Mouse (Mus musculus) CH12.LX (cell line): ENCODE data around the gene Polm. TPM values are rescaled to one million over a fixed set of nuclear protein-coding genes. Genes with fewer than 3 reads are reported as not detected.
"Not testable (repeated sequence)": the region's sequence is repeated elsewhere in the genome, so short reads cannot be mapped to it uniquely, and the experiment has no call there.

Experiments used
- DNase-seq: peaks from one replicate; pipeline ENCODE4 v3.0.0-alpha.2; 2013; ENCODE audit errors: extremely low read depth
- H3K27ac ChIP-seq: 2 replicates; pipeline ENCODE4 v1.5.1; 2012; ENCODE audit warnings: low read depth, mild to moderate bottlenecking, control low read depth, moderate library complexity; ENCODE audit not compliant: insufficient read depth
- H3K27me3 ChIP-seq: replicated peaks from 2 replicates; pipeline ENCODE3; 2012; ENCODE audit warnings: inconsistent platforms
- H3K36me3 ChIP-seq, 2 experiments: replicated peaks in 1 of 2; 2 replicates each; pipeline versions ENCODE3 to v1.6.1; 2012; ENCODE audit warnings: inconsistent platforms in 1 of 2, low read length in 1 of 2, mild to moderate bottlenecking in 1 of 2, mixed read lengths in 1 of 2, moderate library complexity in 1 of 2; ENCODE audit not compliant: control insufficient read depth in 1 of 2, insufficient read depth in 1 of 2
- H3K4me1 ChIP-seq, 2 experiments: 2 replicates each; pipeline ENCODE4 v1.6.1; 2012; ENCODE audit warnings: inconsistent platforms in 1 of 2, moderate library complexity in 1 of 2; ENCODE audit not compliant: insufficient read depth in 2 of 2, control insufficient read depth in 1 of 2
- H3K4me2 ChIP-seq: 2 replicates; pipeline ENCODE4 v1.6.1; 2012; ENCODE audit warnings: low read depth, mild to moderate bottlenecking, control low read depth; ENCODE audit not compliant: poor library complexity, insufficient read depth, severe bottlenecking
- H3K4me3 ChIP-seq, 3 experiments: fragments of 150-350 bp in 1 of 3; sonication (generic) in 1 of 3; replicated peaks in 1 of 3; 2 replicates each; pipeline versions ENCODE3 to v1.5.1; 2011 to 2012; ENCODE audit warnings: low read depth in 2 of 3, low read length in 2 of 3, mild to moderate bottlenecking in 2 of 3, moderate library complexity in 2 of 3, control low read depth in 1 of 3, improper control_type of control experiment in 1 of 3, inconsistent platforms in 1 of 3, mixed read lengths in 1 of 3; ENCODE audit not compliant: poor library complexity in 1 of 3
- H3K79me2 ChIP-seq: replicated peaks from 2 replicates; pipeline ENCODE4 v1.6.1; 2012; ENCODE audit warnings: mild to moderate bottlenecking, moderate library complexity; ENCODE audit not compliant: control insufficient read depth, poor library complexity, insufficient read depth, severe bottlenecking; ENCODE audit errors: extremely low read depth
- H3K9ac ChIP-seq: 2 replicates; pipeline ENCODE4 v1.6.1; 2012; ENCODE audit warnings: low read depth, mild to moderate bottlenecking, control low read depth, moderate library complexity; ENCODE audit not compliant: insufficient read depth
- H3K9me3 ChIP-seq: replicated peaks from 2 replicates; pipeline ENCODE3; 2012; ENCODE audit warnings: low read length, inconsistent platforms, mixed read lengths
- CHD1 ChIP-seq: IDR thresholded peaks from 2 replicates; pipeline ENCODE4 v1.6.1; 2012; ENCODE audit warnings: low read depth, low read length, improper control_type of control experiment, inconsistent platforms
- E2F4 ChIP-seq: IDR thresholded peaks from 2 replicates; pipeline ENCODE4 v1.6.1; 2011; ENCODE audit warnings: low read depth, low read length, improper control_type of control experiment; ENCODE audit not compliant: insufficient replicate concordance
- ELF1 ChIP-seq: IDR thresholded peaks from 2 replicates; pipeline ENCODE4 v1.6.1; 2014; ENCODE audit warnings: low read depth, mild to moderate bottlenecking, inconsistent platforms, low read length, improper control_type of control experiment
- EP300 ChIP-seq: IDR thresholded peaks from 2 replicates; pipeline ENCODE4 v1.6.1; 2011; ENCODE audit warnings: low read length, improper control_type of control experiment
- HCFC1 ChIP-seq: IDR thresholded peaks from 2 replicates; pipeline ENCODE4 v1.6.1; 2012; ENCODE audit warnings: low read depth, mild to moderate bottlenecking, inconsistent platforms, low read length, improper control_type of control experiment
- IRF4 ChIP-seq: IDR thresholded peaks from 2 replicates; pipeline ENCODE4 v1.6.1; 2014; ENCODE audit warnings: low read depth, mild to moderate bottlenecking, inconsistent platforms, low read length, improper control_type of control experiment
- JUND ChIP-seq: conservative IDR thresholded peaks from 2 replicates; pipeline ENCODE4 v1.6.1; 2011; ENCODE audit warnings: low read depth, low read length, improper control_type of control experiment
- MAZ ChIP-seq: IDR thresholded peaks from 2 replicates; pipeline ENCODE4 v1.6.1; 2012; ENCODE audit warnings: low read depth, mild to moderate bottlenecking, inconsistent platforms, low read length, improper control_type of control experiment, moderate library complexity
- MEF2A ChIP-seq: IDR thresholded peaks from 2 replicates; pipeline ENCODE4 v1.6.1; 2014; ENCODE audit warnings: low read depth, mild to moderate bottlenecking, inconsistent platforms, low read length, improper control_type of control experiment, borderline replicate concordance
- MYC ChIP-seq: IDR thresholded peaks from 2 replicates; pipeline ENCODE4 v1.6.1; 2011; ENCODE audit warnings: low read depth, mild to moderate bottlenecking, improper control_type of control experiment, low read length
- NELFE ChIP-seq: IDR thresholded peaks from 2 replicates; pipeline ENCODE4 v1.6.1; 2011; ENCODE audit warnings: low read depth, low read length, improper control_type of control experiment
- PAX5 ChIP-seq: IDR thresholded peaks from 2 replicates; pipeline ENCODE4 v1.6.1; 2012; ENCODE audit warnings: low read length, inconsistent platforms, mixed read lengths
- POLR2A ChIP-seq: IDR thresholded peaks from 2 replicates; pipeline ENCODE4 v1.6.1; 2011; ENCODE audit warnings: low read depth, mild to moderate bottlenecking, improper control_type of control experiment, low read length
- RAD21 ChIP-seq: IDR thresholded peaks from 2 replicates; pipeline ENCODE4 v1.6.1; 2011; ENCODE audit warnings: low read depth, mild to moderate bottlenecking, low read length, improper control_type of control experiment, moderate library complexity
- RCOR1 ChIP-seq: conservative IDR thresholded peaks from 2 replicates; pipeline ENCODE4 v1.6.1; 2012; ENCODE audit warnings: low read depth, mild to moderate bottlenecking, inconsistent platforms, low read length, improper control_type of control experiment
- TCF12 ChIP-seq: IDR thresholded peaks from 2 replicates; pipeline ENCODE4 v1.6.1; 2014; ENCODE audit warnings: low read depth, mild to moderate bottlenecking, inconsistent platforms, low read length, improper control_type of control experiment
- UBTF ChIP-seq: IDR thresholded peaks from 2 replicates; pipeline ENCODE4 v1.6.1; 2012; ENCODE audit warnings: low read depth, mild to moderate bottlenecking, inconsistent platforms, low read length, improper control_type of control experiment, moderate library complexity
- USF1 ChIP-seq: IDR thresholded peaks from 2 replicates; pipeline ENCODE4 v1.6.1; 2014; ENCODE audit warnings: low read depth, mild to moderate bottlenecking, inconsistent platforms, low read length, improper control_type of control experiment
- USF2 ChIP-seq: conservative IDR thresholded peaks from 2 replicates; pipeline ENCODE4 v1.6.1; 2011; ENCODE audit warnings: low read depth, low read length, improper control_type of control experiment
- ZKSCAN1 ChIP-seq: IDR thresholded peaks from 2 replicates; pipeline ENCODE4 v1.6.1; 2012; ENCODE audit warnings: low read depth, inconsistent platforms, low read length, improper control_type of control experiment, borderline replicate concordance
- dilution Hi-C: fragments of 300-500 bp; cut with MboI; formaldehyde crosslinking; loops from 2 replicates; pipeline ENCODE4 v1.14.3; 2020; ENCODE audit warnings: low sequenced_read_pairs; ENCODE audit not compliant: extremely low pct_unique_long_range_greater_than_20kb, extremely low pct_ligation_motif_present
- in situ Hi-C: fragments of 300-500 bp; cut with MboI; formaldehyde crosslinking; loops from 3 replicates; pipeline ENCODE4 v1.14.3; 2019; ENCODE audit warnings: low sequenced_read_pairs, low pct_ligation_motif_present, low pct_unique_long_range_greater_than_20kb, mixed read lengths
- polyA plus RNA-seq: library from polyadenylated mRNA; unstranded; fragments of >175 nt; gene quantifications from 2 replicates; pipeline ENCODE4 v1.2.1, GENCODE M21; 2012; ENCODE audit warnings: low read depth; ENCODE audit not compliant: insufficient read length
- total RNA-seq, 2 experiments: library from RNA; depleted of rRNA; stranded (reverse); fragments of 300-350 nt in 1 of 2; fragments of >200 nt in 1 of 2; gene quantifications; 2 replicates each; pipeline ENCODE4 v1.2.3; 2012 to 2014

Polm gene
- total and polyA plus RNA-seq, 3 experiments: 1.9 to 9.7 (median 4.1) TPM

GRCm38 (mm10) chr11:5813381-5813780, 24.4 kb downstream of the Polm start:
- no peak overlapping the region for H3K27ac ChIP-seq
- peaks cover 22% of the 10 kb centered on the region for H3K9me3 ChIP-seq
- H3K79me2 ChIP-seq: no peaks in the 10 kb centered on the region
- H3K9ac ChIP-seq: no peak overlapping the region
- no peaks in the 10 kb centered on the region for H3K36me3 ChIP-seq
- dilution Hi-C loops: no loop called here
- H3K27me3 ChIP-seq: no peaks in the 10 kb centered on the region
- in situ Hi-C loops: no loop called here
- no peak overlapping the region for H3K4me3 ChIP-seq
- TF ChIP-seq USF1 (no peak), JUND (no peak), EP300 (no peak), ELF1 (no peak), CHD1 (no peak), IRF4 (no peak), UBTF (no peak), MEF2A (no peak), E2F4 (no peak), MAZ (no peak), TCF12 (no peak), HCFC1 (no peak), PAX5 (no peak), MYC (no peak), ZKSCAN1 (no peak), RAD21 (no peak), POLR2A (no peak), RCOR1 (no peak), NELFE (no peak), USF2 (no peak)
- no peak overlapping the region for H3K4me2 ChIP-seq
- H3K4me1 ChIP-seq: no peaks in the 10 kb centered on the region
- no peak for DNase-seq

GRCm38 (mm10) chr11:5809487-5809886, 28.3 kb downstream of the Polm start:
- H3K9ac ChIP-seq, H3K4me3 ChIP-seq, H3K4me2 ChIP-seq, H3K36me3 ChIP-seq, H3K27me3 ChIP-seq, H3K79me2 ChIP-seq, dilution Hi-C loops, H3K4me1 ChIP-seq, H3K27ac ChIP-seq, DNase-seq, in situ Hi-C loops: not testable (repeated sequence)
- peaks cover 10% of the 10 kb centered on the region for H3K9me3 ChIP-seq
